Mouse (Mus musculus): Measurements from ENCODE around the gene Wnt16. TPM values are rescaled to one million over a fixed set of nuclear protein-coding genes. Genes with fewer than 3 reads are reported as not detected.

Wnt16 gene
- polyA plus RNA-seq, 1 experiment from 2014 or later, result 2.7 TPM

Other genes with a start within 250 kb of the Wnt16 start
- gene Fam3c, start 68.0 kb downstream of the Wnt16 start, polyA plus RNA-seq (2015; fragmentation: Nextera tagmentation; extraction: Ambion mirVana), result 45.7 and 49.1 TPM in 2 replicates